Mouse (Mus musculus): ENCODE measurements around the gene Mtch1. TPM values are rescaled to one million over a fixed set of nuclear protein-coding genes. Genes with fewer than 3 reads are reported as not detected.
"Not testable (repeated sequence)": the region's sequence is repeated elsewhere in the genome, so short reads cannot be mapped to it uniquely, and the experiment has no call there.

Mtch1 gene
- total RNA-seq (2015; ENCODE audit: low replicate concordance) (32.1 and 42.3 TPM in 2 replicates), total RNA-seq (2017; ENCODE audit: low replicate concordance) (12.3 and 31.1 TPM in 2 replicates)

- peak; percentile 99 for ATAC-seq (replicated peaks; ENCODE audit: low FRiP score, poor library complexity, severe bottlenecking)
Observed at GRCm38 (mm10) chr17:29347645-29348256, at the start of gene Mtch1. Gene Mtch1, minus strand, starts transcription at chr17:29347934.

GRCm38 (mm10) chr17:29396821-29397242 lies 49.1 kb upstream of the Mtch1 start:
- ATAC-seq (replicated peaks; ENCODE audit: low FRiP score, poor library complexity, severe bottlenecking): peak; percentile 88

GRCm38 (mm10) chr17:29396056-29396799 lies 48.5 kb upstream of the Mtch1 start:
- ATAC-seq (replicated peaks; ENCODE audit: low FRiP score, poor library complexity, severe bottlenecking): no peak

GRCm38 (mm10) chr17:29395381-29395780 lies 47.6 kb upstream of the Mtch1 start:
- no peak for ATAC-seq (replicated peaks; ENCODE audit: low FRiP score, poor library complexity, severe bottlenecking)

GRCm38 (mm10) chr17:29394761-29395160 lies 47.0 kb upstream of the Mtch1 start:
- ATAC-seq (replicated peaks; ENCODE audit: low FRiP score, poor library complexity, severe bottlenecking): not testable (repeated sequence)

GRCm38 (mm10) chr17:29394106-29394760 lies 46.5 kb upstream of the Mtch1 start:
- ATAC-seq (replicated peaks; ENCODE audit: low FRiP score, poor library complexity, severe bottlenecking): no peak

- no peak for ATAC-seq (replicated peaks; ENCODE audit: low FRiP score, poor library complexity, severe bottlenecking)
Observed at GRCm38 (mm10) chr17:29393335-29394089, 45.8 kb upstream of the Mtch1 start.

GRCm38 (mm10) chr17:29391280-29391679 lies 43.5 kb upstream of the Mtch1 start:
- ATAC-seq (replicated peaks; ENCODE audit: low FRiP score, poor library complexity, severe bottlenecking): no peak

GRCm38 (mm10) chr17:29388978-29389377 lies 41.2 kb upstream of the Mtch1 start:
- ATAC-seq (replicated peaks; ENCODE audit: low FRiP score, poor library complexity, severe bottlenecking): 0 out of 2 replicates have a peak, but pooled peaks have one; percentile 36

GRCm38 (mm10) chr17:29385746-29386145 lies 38.0 kb upstream of the Mtch1 start:
- no peak for ATAC-seq (replicated peaks; ENCODE audit: low FRiP score, poor library complexity, severe bottlenecking)

- ATAC-seq (replicated peaks; ENCODE audit: low FRiP score, poor library complexity, severe bottlenecking): no peak
Observed at GRCm38 (mm10) chr17:29384850-29385438, 37.2 kb upstream of the Mtch1 start.

- no peak for ATAC-seq (replicated peaks; ENCODE audit: low FRiP score, poor library complexity, severe bottlenecking)
Observed at GRCm38 (mm10) chr17:29383923-29384322, 36.2 kb upstream of the Mtch1 start.

- ATAC-seq (replicated peaks; ENCODE audit: low FRiP score, poor library complexity, severe bottlenecking): no peak
Observed at GRCm38 (mm10) chr17:29382417-29382816, 34.7 kb upstream of the Mtch1 start.

GRCm38 (mm10) chr17:29381472-29381871 lies 33.7 kb upstream of the Mtch1 start:
- peak; percentile 90 for ATAC-seq (replicated peaks; ENCODE audit: low FRiP score, poor library complexity, severe bottlenecking)

GRCm38 (mm10) chr17:29380241-29380640 lies 32.5 kb upstream of the Mtch1 start:
- no peak for ATAC-seq (replicated peaks; ENCODE audit: low FRiP score, poor library complexity, severe bottlenecking)

- no peak for ATAC-seq (replicated peaks; ENCODE audit: low FRiP score, poor library complexity, severe bottlenecking)
Observed at GRCm38 (mm10) chr17:29378056-29378455, 30.3 kb upstream of the Mtch1 start.

- no peak for ATAC-seq (replicated peaks; ENCODE audit: low FRiP score, poor library complexity, severe bottlenecking)
Observed at GRCm38 (mm10) chr17:29375871-29376270, 28.1 kb upstream of the Mtch1 start.

GRCm38 (mm10) chr17:29370984-29371723 lies 23.4 kb upstream of the Mtch1 start:
- peak; percentile 73 for ATAC-seq (replicated peaks; ENCODE audit: low FRiP score, poor library complexity, severe bottlenecking)

- no peak for ATAC-seq (replicated peaks; ENCODE audit: low FRiP score, poor library complexity, severe bottlenecking)
Observed at GRCm38 (mm10) chr17:29368726-29369125, 21.0 kb upstream of the Mtch1 start.
